Mouse (Mus musculus): ENCODE data around the gene Eci1. TPM values are rescaled to one million over a fixed set of nuclear protein-coding genes. Genes with fewer than 3 reads are reported as not detected.
"Not testable (repeated sequence)": the region's sequence is repeated elsewhere in the genome, so short reads cannot be mapped to it uniquely, and the experiment has no call there.

The Eci1 gene
- polyA plus RNA-seq, 1 experiment from 2014 or later: 51.5 TPM

GRCm38 (mm10) chr17:24414230-24414976 lies 12.0 kb upstream of the Eci1 start, which contains the start of gene Rnps1:
Gene Rnps1 (plus strand): TSS chr17:24414565.
- Histone ChIP-seq H3K4me1 (peaks cover 42% of the 10 kb centered on the region), H3K9me3 (replicated peaks) (no peaks in the 10 kb centered on the region), H3K36me3 (peaks cover 46% of the 10 kb centered on the region), H3K27ac (replicated peaks) (peak within 1 kb of the TSS; percentile 89), H3K27me3 (replicated peaks) (no peaks in the 10 kb centered on the region), H3K9ac (replicated peaks) (peak within 1 kb of the TSS; percentile 74), H3K4me2 (peak within 1 kb of the TSS; percentile 94), H3K4me3 (replicated peaks) (peak within 1 kb of the TSS; percentile 71)
- ATAC-seq (ENCODE audit: low FRiP score): peak; percentile 95
- under 1% methylated on average over 64 of the region's 64 CpGs for WGBS

DNA sequence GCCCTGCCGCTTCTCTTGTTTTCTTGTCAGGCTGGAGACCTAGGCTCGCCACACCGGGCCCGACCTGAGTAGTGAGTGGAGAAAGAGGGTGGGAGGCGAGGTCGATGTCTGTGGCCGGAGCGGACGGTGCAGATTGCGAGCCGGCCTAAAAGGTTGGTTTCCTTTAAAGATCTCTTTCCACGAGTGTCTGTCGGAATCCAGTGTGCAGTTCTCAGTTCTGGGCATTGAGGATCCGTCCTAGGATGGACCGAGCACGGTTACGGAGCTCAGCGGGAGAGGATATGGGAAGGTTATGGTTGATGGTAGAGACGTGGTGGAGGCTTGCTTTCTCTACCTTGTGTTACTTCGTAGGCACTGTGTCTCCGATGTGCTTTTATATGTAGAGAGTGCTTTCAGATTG lies 11.4 kb upstream of the Eci1 start:
- ATAC-seq (ENCODE audit: low FRiP score): 0 out of 2 replicates have a peak, but pooled peaks have one; percentile 9
- peaks cover 46% of the 10 kb centered on the region for H3K36me3 ChIP-seq
- under 1% methylated on average over 21 of the region's 21 CpGs for WGBS

GRCm38 (mm10) chr17:24416051-24416652 lies 10.3 kb upstream of the Eci1 start:
- Histone ChIP-seq H3K4me2 (peak overlapping the region; percentile 94), H3K4me1 (peaks cover 42% of the 10 kb centered on the region), H3K9ac (replicated peaks) (peak overlapping the region; percentile 74; the same call in 1 of the 2 replicates), H3K27me3 (replicated peaks) (no peaks in the 10 kb centered on the region), H3K4me3 (replicated peaks) (peak overlapping the region; percentile 71), H3K36me3 (peaks cover 47% of the 10 kb centered on the region), H3K9me3 (replicated peaks) (no peaks in the 10 kb centered on the region), H3K27ac (replicated peaks) (no peak overlapping the region)
- no peak for ATAC-seq (ENCODE audit: low FRiP score)
- 92% methylated on average over 3 of the region's 3 CpGs for WGBS

More for the DNA sequence above, 11.4 kb upstream of the Eci1 start:
- no peaks in the 10 kb centered on the region for H3K27me3 ChIP-seq (replicated peaks)
- H3K4me2 ChIP-seq: peak overlapping the region; percentile 94
- peak overlapping the region; percentile 89 for H3K27ac ChIP-seq (replicated peaks)
- H3K4me3 ChIP-seq (replicated peaks): peak overlapping the region; percentile 71
- H3K4me1 ChIP-seq: peaks cover 42% of the 10 kb centered on the region
- no peaks in the 10 kb centered on the region for H3K9me3 ChIP-seq (replicated peaks)
- peak overlapping the region; percentile 74 for H3K9ac ChIP-seq (replicated peaks)

GRCm38 (mm10) chr17:24423114-24423513 lies 3.3 kb upstream of the Eci1 start:
- WGBS: 95% methylated on average over 4 of the region's 4 CpGs
- no peak overlapping the region for H3K4me2 ChIP-seq
- no peaks in the 10 kb centered on the region for H3K27me3 ChIP-seq (replicated peaks)
- no peak overlapping the region for H3K9ac ChIP-seq (replicated peaks)
- peaks cover 16% of the 10 kb centered on the region for H3K4me1 ChIP-seq
- H3K4me3 ChIP-seq (replicated peaks): no peak overlapping the region
- H3K9me3 ChIP-seq (replicated peaks): no peaks in the 10 kb centered on the region
- H3K27ac ChIP-seq (replicated peaks): no peak overlapping the region
- peaks cover 69% of the 10 kb centered on the region for H3K36me3 ChIP-seq
- ATAC-seq (ENCODE audit: low FRiP score): no peak

GRCm38 (mm10) chr17:24424489-24424888 lies 2.0 kb upstream of the Eci1 start:
- ATAC-seq (ENCODE audit: low FRiP score): no peak
- Histone ChIP-seq H3K4me3 (replicated peaks) (no peak overlapping the region), H3K9ac (replicated peaks) (no peak overlapping the region), H3K27me3 (replicated peaks) (no peaks in the 10 kb centered on the region), H3K9me3 (replicated peaks) (no peaks in the 10 kb centered on the region), H3K36me3 (peaks cover 56% of the 10 kb centered on the region), H3K27ac (replicated peaks) (no peak overlapping the region), H3K4me1 (peaks cover 23% of the 10 kb centered on the region), H3K4me2 (no peak overlapping the region)
- 97% methylated on average over 5 of the region's 5 CpGs for WGBS

GRCm38 (mm10) chr17:24425326-24425725 lies 1.1 kb upstream of the Eci1 start:
- not testable (repeated sequence) for ATAC-seq (ENCODE audit: low FRiP score); H3K9me3 ChIP-seq (replicated peaks); H3K27ac ChIP-seq (replicated peaks); H3K9ac ChIP-seq (replicated peaks); H3K4me2 ChIP-seq; H3K4me3 ChIP-seq (replicated peaks); H3K27me3 ChIP-seq (replicated peaks)
- peaks cover 28% of the 10 kb centered on the region for H3K4me1 ChIP-seq
- peaks cover 47% of the 10 kb centered on the region for H3K36me3 ChIP-seq
- WGBS: 95% methylated on average over 6 of the region's 8 CpGs

- Histone ChIP-seq H3K36me3 (peaks cover 42% of the 10 kb centered on the region), H3K27me3 (replicated peaks) (no peaks in the 10 kb centered on the region), H3K4me3 (replicated peaks) (peak overlapping the region; percentile 69; the same call in 1 of the 2 replicates), H3K4me1 (peaks cover 28% of the 10 kb centered on the region), H3K27ac (replicated peaks) (peak overlapping the region; percentile 97), H3K9me3 (replicated peaks) (no peaks in the 10 kb centered on the region), H3K4me2 (peak overlapping the region; percentile 58), H3K9ac (replicated peaks) (no peak overlapping the region)
- ATAC-seq (ENCODE audit: low FRiP score): no peak; the same call in 1 of the 2 replicates
- WGBS: 72% methylated on average over 7 of the region's 7 CpGs
These were observed 536 bp upstream of the Eci1 start for GRCm38 (mm10) chr17:24425905-24426304.

GRCm38 (mm10) chr17:24427170-24427557 lies 723 bp downstream of the Eci1 start:
- H3K27ac ChIP-seq (replicated peaks): peak overlapping the region; percentile 97
- peaks cover 28% of the 10 kb centered on the region for H3K4me1 ChIP-seq
- WGBS: 4% methylated on average over 8 of the region's 8 CpGs
- no peaks in the 10 kb centered on the region for H3K9me3 ChIP-seq (replicated peaks)
- peak overlapping the region; percentile 69 for H3K4me3 ChIP-seq (replicated peaks)
- no peak for ATAC-seq (ENCODE audit: low FRiP score)
- peaks cover 29% of the 10 kb centered on the region for H3K36me3 ChIP-seq
- no peaks in the 10 kb centered on the region for H3K27me3 ChIP-seq (replicated peaks)
- H3K4me2 ChIP-seq: peak overlapping the region; percentile 58
- peak overlapping the region; percentile 87 for H3K9ac ChIP-seq (replicated peaks)

- 80% methylated on average over 14 of the region's 14 CpGs for WGBS
- H3K9ac ChIP-seq (replicated peaks): no peak overlapping the region
- H3K4me2 ChIP-seq: no peak overlapping the region
- H3K4me1 ChIP-seq: peaks cover 28% of the 10 kb centered on the region
- H3K9me3 ChIP-seq (replicated peaks): no peaks in the 10 kb centered on the region
- ATAC-seq (ENCODE audit: low FRiP score): no peak
- H3K4me3 ChIP-seq (replicated peaks): no peak overlapping the region
- H3K36me3 ChIP-seq: peaks cover 13% of the 10 kb centered on the region
- H3K27me3 ChIP-seq (replicated peaks): no peaks in the 10 kb centered on the region
- H3K27ac ChIP-seq (replicated peaks): no peak overlapping the region
These were observed 3.0 kb downstream of the Eci1 start for GRCm38 (mm10) chr17:24429201-24429983.

DNA sequence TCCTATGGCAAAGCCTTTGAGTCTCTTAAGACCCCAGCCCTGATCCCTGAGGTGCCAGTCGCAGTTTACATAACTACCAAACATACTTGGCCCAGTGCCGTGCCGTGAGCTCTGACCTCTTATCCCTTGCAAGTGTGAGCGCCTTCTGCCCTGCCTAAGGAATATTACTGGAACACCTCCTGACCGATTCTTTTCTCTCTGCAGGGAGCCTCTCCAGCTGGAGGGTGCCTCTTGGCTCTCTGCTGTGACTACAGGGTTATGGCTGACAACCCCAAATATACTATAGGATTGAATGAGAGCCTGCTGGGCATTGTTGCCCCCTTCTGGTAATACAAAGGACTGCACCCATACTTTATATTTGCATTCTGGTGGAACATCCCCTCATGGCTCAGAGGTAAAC lies 10.6 kb downstream of the Eci1 start:
- no peaks in the 10 kb centered on the region for H3K27me3 ChIP-seq (replicated peaks)
- no peak overlapping the region for H3K4me3 ChIP-seq (replicated peaks)
- no peaks in the 10 kb centered on the region for H3K9me3 ChIP-seq (replicated peaks)
- H3K4me2 ChIP-seq: no peak overlapping the region
- ATAC-seq (ENCODE audit: low FRiP score): 0 out of 2 replicates have a peak, but pooled peaks have one; percentile 26
- 68% methylated on average over 5 of the region's 5 CpGs for WGBS
- peaks cover 59% of the 10 kb centered on the region for H3K36me3 ChIP-seq
- H3K4me1 ChIP-seq: no peaks in the 10 kb centered on the region
- H3K27ac ChIP-seq (replicated peaks): no peak overlapping the region
- no peak overlapping the region for H3K9ac ChIP-seq (replicated peaks)

DNA sequence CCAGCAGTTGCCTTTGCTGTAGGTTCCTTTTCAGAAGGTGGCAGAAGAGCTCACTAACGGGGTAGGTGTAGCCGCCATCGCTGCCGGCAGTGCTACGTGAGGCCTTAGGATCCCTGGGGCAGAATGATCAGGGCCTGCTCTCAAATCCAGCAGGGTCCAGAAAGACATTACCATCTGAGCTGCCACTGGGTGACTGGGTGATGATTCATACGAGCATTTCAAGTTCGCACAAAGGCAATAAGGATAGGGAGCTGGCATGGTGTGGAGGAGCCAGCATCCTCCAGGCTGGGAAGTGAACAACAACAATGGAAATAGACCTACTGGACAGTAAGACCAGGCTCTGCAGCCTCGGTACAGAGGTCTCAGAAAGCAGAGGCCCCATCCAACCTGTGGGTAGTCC lies 13.9 kb downstream of the Eci1 start:
- ATAC-seq (ENCODE audit: low FRiP score): no peak
- Histone ChIP-seq H3K4me3 (replicated peaks) (no peak overlapping the region), H3K9me3 (replicated peaks) (no peaks in the 10 kb centered on the region), H3K9ac (replicated peaks) (no peak overlapping the region), H3K36me3 (peaks cover 78% of the 10 kb centered on the region), H3K4me2 (no peak overlapping the region), H3K27me3 (replicated peaks) (no peaks in the 10 kb centered on the region), H3K4me1 (no peaks in the 10 kb centered on the region), H3K27ac (replicated peaks) (no peak overlapping the region)
- 90% methylated on average over 8 of the region's 8 CpGs for WGBS
